Mouse (Mus musculus): ENCODE measurements at regions not wholly inside any gene's neighbourhood (a gene's known extent, or its start where the extent isn't known, plus 50 kb on each side); places are given as distances from the start of the nearest gene placed in this dataset.

GRCm38 (mm10) chr8:97662144-97662543, 1754.1 kb downstream of the Cdh8 start:
- TF ChIP-seq CTCF (IDR thresholded peaks at IDR 0.05; ENCODE audit: borderline replicate concordance, extremely low read depth, insufficient read depth, insufficient read length) (no peak), POLR2A (IDR thresholded peaks at IDR 0.05; ENCODE audit: borderline replicate concordance, extremely low read depth, insufficient read depth, insufficient read length, poor library complexity, severe bottlenecking) (no peak)

Measured in brain, embryonic 14.5 days (tissue).